Mouse (Mus musculus) E14TG2a.4 (cell line): ENCODE results near the gene Pnrc2.

ENCODE experiments used
- CTCF ChIP-seq: conservative IDR thresholded peaks from 2 replicates; pipeline ENCODE4 v1.5.1; 2014; ENCODE audit warnings: low read length
- POU5F1 ChIP-seq: IDR thresholded peaks from 2 replicates; pipeline ENCODE4 v1.6.1; 2014; ENCODE audit warnings: low read length, borderline replicate concordance

GRCm38 (mm10) chr4:135895071-135895571 lies 21.5 kb upstream of the Pnrc2 start, which contains the start of gene Cnr2:
- TF ChIP-seq CTCF = no peak
- no peak for TF ChIP-seq POU5F1
